Mouse (Mus musculus) limb, embryonic 12.5 days (tissue): ENCODE results near the gene Ap1s1. TPM values are rescaled to one million over a fixed set of nuclear protein-coding genes. Genes with fewer than 3 reads are reported as not detected.

Source experiments
- ATAC-seq: fragments of 200-750 bp; cut with Nextera tagmentation; 2 replicates; pipeline ENCODE4 v1.8.0; 2017; ENCODE audit warnings: low read depth, moderate TSS enrichment; ENCODE audit not compliant: insufficient number of reproducible peaks, insufficient read depth, low FRiP score, low TSS enrichment
- H3K27ac ChIP-seq: fragments of 300-500 bp; sonication (generic); 2 replicates; pipeline ENCODE4 v1.5.1; 2016; ENCODE audit warnings: mild to moderate bottlenecking, moderate library complexity
- H3K27me3 ChIP-seq: fragments of 300-500 bp; sonication (generic); 2 replicates; pipeline ENCODE4 v1.6.1; 2016; ENCODE audit warnings: mild to moderate bottlenecking, moderate library complexity
- H3K36me3 ChIP-seq: fragments of 300-500 bp; sonication (generic); 2 replicates; pipeline ENCODE4 v1.6.1; 2016; ENCODE audit warnings: mild to moderate bottlenecking, moderate library complexity
- H3K4me1 ChIP-seq: fragments of 300-500 bp; sonication (generic); replicated peaks from 2 replicates; pipeline ENCODE4 v1.6.1; 2016
- H3K4me2 ChIP-seq: fragments of 300-500 bp; sonication (generic); 2 replicates; pipeline ENCODE4 v1.6.1; 2016; ENCODE audit warnings: mild to moderate bottlenecking, moderate library complexity
- H3K4me3 ChIP-seq: fragments of 300-500 bp; sonication (generic); replicated peaks from 2 replicates; pipeline ENCODE4 v1.5.1; 2016; ENCODE audit warnings: mild to moderate bottlenecking
- H3K9ac ChIP-seq: fragments of 300-500 bp; sonication (generic); replicated peaks from 2 replicates; pipeline ENCODE4 v1.6.1; 2016; ENCODE audit warnings: mild to moderate bottlenecking, moderate library complexity
- H3K9me3 ChIP-seq: fragments of 300-500 bp; sonication (generic); 2 replicates; pipeline ENCODE4 v1.6.1; 2016; ENCODE audit warnings: mild to moderate bottlenecking, moderate library complexity
- WGBS: fragments of 180-500 bp; shearing (Covaris S2); methylation state at CpG from one replicate; pipeline ENCODE4 v1.1.7; 2016; 5-methylcytosine and 5-hydroxymethylcytosine counted together
- polyA plus RNA-seq: library from polyadenylated mRNA; unstranded; fragments of >200 nt; fragmentation: Nextera tagmentation; extraction: Ambion mirVana; gene quantifications from 2 replicates; pipeline ENCODE4 v1.2.1, GENCODE M21; 2016

Ap1s1 gene
- polyA plus RNA-seq: 150 and 153 TPM in 2 replicates

DNA sequence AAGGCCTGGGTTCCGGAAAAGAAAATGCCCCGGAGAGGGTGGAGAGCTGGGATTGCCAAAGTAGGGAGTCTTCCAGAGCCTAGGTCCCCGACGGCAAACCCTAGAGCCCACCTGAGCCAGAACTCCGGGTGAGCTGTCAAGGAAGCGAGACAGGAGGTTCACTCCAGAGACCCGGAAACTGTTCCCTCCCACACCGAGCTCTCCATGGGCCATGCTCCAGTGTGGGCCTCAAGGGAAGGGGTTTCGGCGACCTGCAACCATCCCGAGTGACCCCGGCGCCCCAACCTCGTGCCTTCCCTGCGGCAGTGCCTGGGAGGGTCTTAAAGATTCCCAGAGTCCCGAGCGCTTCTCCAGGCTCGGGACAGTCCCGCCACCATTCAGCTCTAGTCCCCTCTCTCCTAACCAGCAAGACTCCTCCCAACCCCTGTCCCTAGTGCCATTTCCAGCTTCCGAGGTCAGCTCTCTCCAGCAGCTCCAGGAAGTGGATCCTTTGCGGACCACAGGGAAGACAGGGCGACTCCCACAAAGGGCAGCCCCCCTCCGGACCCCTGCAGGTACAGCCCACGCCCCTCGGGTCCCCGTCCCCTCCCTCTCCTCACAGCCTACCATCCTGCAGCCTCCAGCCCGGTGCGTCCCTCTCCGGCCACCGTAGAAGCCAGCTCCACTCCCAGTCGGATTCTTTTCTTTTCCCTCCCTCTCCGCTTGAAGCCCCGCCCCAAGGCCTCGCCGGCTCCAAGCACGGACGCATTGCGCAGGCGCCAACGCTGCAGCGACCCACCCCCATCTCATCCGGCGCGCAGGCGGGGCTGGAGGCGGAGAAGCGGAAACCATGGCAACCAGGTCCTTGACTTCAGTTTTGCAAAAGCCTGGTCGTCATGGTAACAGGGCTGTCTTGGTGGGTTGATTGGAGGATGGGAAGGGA, at the start of gene Ap1s1:
Ap1s1 (minus strand) TSS at position 734 of the 922 bp plus-strand sequence.
- Histone ChIP-seq H3K4me2 (peak within 1 kb of the TSS; percentile 74), H3K27ac (peak within 1 kb of the TSS; percentile 72; the same call in 1 of the 2 replicates), H3K9ac (peak within 1 kb of the TSS; percentile 82), H3K4me3 (peak within 1 kb of the TSS; percentile 69), H3K36me3 (peaks cover 19% of the 10 kb centered on the region), H3K27me3 (0 out of 2 replicates have a peak, but pooled peaks cover 5% of the 10 kb centered on the region), H3K9me3 (no peaks in the 10 kb centered on the region), H3K4me1 (peaks cover 14% of the 10 kb centered on the region)
- peak; percentile 94 for ATAC-seq
- WGBS: under 1% methylated on average over 48 of the region's 48 CpGs

DNA sequence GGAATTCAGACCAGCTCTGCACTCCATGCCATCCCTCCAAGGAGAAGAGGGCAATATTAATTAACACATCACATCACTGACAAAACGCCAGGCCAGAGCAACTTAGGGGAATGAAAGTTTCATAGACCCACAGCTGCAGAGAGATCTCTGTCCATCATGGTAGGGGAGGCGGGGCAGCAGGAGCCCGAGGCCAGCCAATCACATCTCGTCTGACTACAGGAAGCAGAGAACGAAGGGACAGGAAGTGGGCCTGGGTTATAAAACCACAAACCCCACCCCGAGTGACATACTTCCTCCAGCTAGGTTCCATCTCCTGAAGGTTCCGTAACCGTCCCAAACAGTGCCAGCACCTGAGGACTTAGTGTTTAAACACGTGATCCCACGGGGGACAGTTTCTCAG, 49.2 kb upstream of the Ap1s1 start:
- Histone ChIP-seq H3K9ac (no peak overlapping the region), H3K4me2 (no peak overlapping the region), H3K36me3 (no peaks in the 10 kb centered on the region), H3K27me3 (no peaks in the 10 kb centered on the region), H3K9me3 (0 out of 2 replicates have a peak, but pooled peaks cover 4% of the 10 kb centered on the region), H3K27ac (no peak overlapping the region), H3K4me1 (0 out of 2 replicates have a peak, but pooled peaks cover 4% of the 10 kb centered on the region), H3K4me3 (no peak overlapping the region)
- WGBS: 84% methylated on average over 10 of the region's 10 CpGs
- no peak for ATAC-seq

DNA sequence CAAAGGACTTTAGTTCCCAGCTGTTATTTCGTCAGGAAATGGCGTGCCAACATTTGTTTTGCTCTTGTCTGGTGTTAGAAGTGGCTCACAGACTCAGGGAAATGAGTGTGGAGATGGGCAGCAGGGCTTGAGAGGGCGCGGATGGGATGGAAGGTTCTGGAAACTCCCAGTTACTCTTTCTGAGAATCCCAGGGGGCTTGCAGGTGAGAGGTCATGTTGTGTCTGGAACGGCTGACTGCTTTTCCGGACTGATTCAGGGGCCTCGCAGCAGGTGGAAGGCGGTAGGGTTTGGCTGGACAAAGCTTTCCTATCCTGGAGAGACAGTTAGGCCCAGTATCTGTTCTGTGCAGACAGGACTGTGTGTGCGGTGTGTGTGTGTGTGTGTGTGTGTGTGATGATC, 47.8 kb upstream of the Ap1s1 start:
- Histone ChIP-seq H3K9ac (no peak overlapping the region), H3K4me2 (no peak overlapping the region), H3K27ac (no peak overlapping the region), H3K36me3 (no peaks in the 10 kb centered on the region), H3K27me3 (no peaks in the 10 kb centered on the region), H3K9me3 (0 out of 2 replicates have a peak, but pooled peaks cover 4% of the 10 kb centered on the region), H3K4me3 (no peak overlapping the region), H3K4me1 (0 out of 2 replicates have a peak, but pooled peaks cover 4% of the 10 kb centered on the region)
- no peak for ATAC-seq
- 79% methylated on average over 9 of the region's 9 CpGs for WGBS

DNA sequence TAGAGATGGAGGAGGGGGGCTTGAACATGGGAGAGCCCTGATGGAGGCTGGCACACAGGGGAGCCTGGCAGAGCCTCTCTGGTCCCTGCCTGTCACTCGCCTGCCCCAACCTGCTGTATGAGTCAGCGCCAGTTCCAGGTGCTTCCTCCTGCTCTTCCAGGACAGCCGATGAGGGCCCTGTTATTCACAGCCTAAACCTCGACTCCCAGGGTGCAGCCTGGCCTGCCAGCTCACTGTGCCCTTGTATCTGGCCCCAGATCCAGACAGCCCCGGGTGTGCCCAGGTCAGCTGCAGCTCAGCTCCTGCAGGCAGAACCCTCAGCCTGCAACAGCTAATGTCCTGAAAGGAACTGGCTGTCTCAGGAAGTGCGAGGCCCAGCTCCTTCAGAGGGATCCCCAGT, 45.6 kb upstream of the Ap1s1 start:
- no peak for ATAC-seq

DNA sequence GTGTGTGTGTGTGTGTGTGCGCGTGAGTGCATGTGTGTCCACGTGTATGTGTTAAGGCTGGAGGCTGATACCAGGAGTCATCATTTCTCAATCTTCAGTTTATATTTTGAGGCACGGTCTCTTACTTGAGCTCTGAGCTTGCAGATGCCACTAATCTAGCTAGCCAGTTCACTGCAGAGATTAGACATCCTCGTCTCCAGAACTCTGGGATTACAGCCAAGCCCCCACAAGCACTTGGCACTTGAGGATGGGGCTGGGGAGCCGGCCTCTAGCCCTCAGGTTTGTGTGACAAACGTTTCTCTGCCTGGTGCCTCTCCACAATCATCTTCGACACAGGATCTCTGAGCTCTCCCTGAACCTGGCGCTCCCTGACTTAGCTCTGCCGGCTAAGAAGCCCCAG, 44.9 kb upstream of the Ap1s1 start:
- H3K36me3 ChIP-seq: no peaks in the 10 kb centered on the region
- 0 out of 2 replicates have a peak, but pooled peaks cover 3% of the 10 kb centered on the region for H3K9me3 ChIP-seq
- H3K4me3 ChIP-seq: no peak overlapping the region
- no peak overlapping the region for H3K9ac ChIP-seq
- no peaks in the 10 kb centered on the region for H3K27me3 ChIP-seq
- WGBS: 73% methylated on average over 10 of the region's 10 CpGs
- ATAC-seq: no peak
- no peak overlapping the region for H3K27ac ChIP-seq
- no peak overlapping the region for H3K4me2 ChIP-seq
- 0 out of 2 replicates have a peak, but pooled peaks cover 4% of the 10 kb centered on the region for H3K4me1 ChIP-seq

More for the DNA sequence above, 45.6 kb upstream of the Ap1s1 start:
- no peaks in the 10 kb centered on the region for H3K27me3 ChIP-seq
- no peaks in the 10 kb centered on the region for H3K36me3 ChIP-seq
- 0 out of 2 replicates have a peak, but pooled peaks cover 4% of the 10 kb centered on the region for H3K4me1 ChIP-seq
- H3K27ac ChIP-seq: 0 out of 2 replicates have a peak overlapping the region, but pooled peaks have one; percentile 31
- H3K9ac ChIP-seq: peak overlapping the region; percentile 42; the same call in 1 of the 2 replicates
- H3K4me2 ChIP-seq: no peak overlapping the region
- no peak overlapping the region for H3K4me3 ChIP-seq
- H3K9me3 ChIP-seq: 0 out of 2 replicates have a peak, but pooled peaks cover 2% of the 10 kb centered on the region
- 62% methylated on average over 6 of the region's 6 CpGs for WGBS

DNA sequence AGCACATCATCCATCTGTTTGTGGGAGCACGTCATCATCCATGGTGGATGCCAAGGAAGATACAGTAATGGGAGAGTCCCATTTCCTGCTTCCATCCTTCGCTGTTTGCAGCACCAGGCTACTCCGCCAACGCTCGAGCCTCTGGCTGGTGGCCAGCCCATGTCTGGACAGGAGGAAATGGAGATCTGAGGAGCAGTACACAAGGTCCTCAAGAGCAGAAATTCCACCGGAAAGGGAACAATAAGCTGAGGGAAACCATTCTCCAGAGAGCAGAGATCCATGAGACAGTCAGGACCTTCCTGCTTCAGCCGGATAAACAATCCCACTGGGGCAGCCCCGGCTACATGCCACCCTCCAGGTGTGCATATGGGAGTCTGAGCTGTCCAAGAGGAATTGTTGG, 41.5 kb upstream of the Ap1s1 start:
- 0 out of 2 replicates have a peak, but pooled peaks cover 3% of the 10 kb centered on the region for H3K9me3 ChIP-seq
- 93% methylated on average over 8 of the region's 8 CpGs for WGBS

DNA sequence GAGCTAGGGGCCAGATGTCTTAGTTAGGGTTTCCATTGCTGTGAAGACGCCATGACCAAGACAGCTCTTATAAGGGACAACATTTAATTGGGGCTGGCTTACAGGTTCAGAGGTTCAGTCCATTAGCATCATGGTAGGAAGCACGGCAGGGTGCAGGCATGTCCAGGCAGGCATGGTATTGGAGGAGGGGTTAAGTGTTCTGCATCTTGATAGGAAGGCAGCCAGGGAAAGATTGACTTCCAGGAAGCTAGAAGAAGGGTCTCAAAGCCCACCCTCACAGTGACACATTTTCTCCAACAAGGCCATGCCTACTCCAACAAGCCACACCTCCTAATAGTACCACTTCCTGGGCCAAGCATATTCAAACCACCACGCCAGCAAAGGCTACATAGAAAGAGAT, 39.8 kb upstream of the Ap1s1 start:
- no peaks in the 10 kb centered on the region for H3K36me3 ChIP-seq
- no peaks in the 10 kb centered on the region for H3K27me3 ChIP-seq
- 0 out of 2 replicates have a peak, but pooled peaks cover 7% of the 10 kb centered on the region for H3K9me3 ChIP-seq
- no peak overlapping the region for H3K9ac ChIP-seq
- H3K4me2 ChIP-seq: no peak overlapping the region
- H3K4me1 ChIP-seq: no peaks in the 10 kb centered on the region
- H3K4me3 ChIP-seq: no peak overlapping the region
- 80% methylated on average over 3 of the region's 3 CpGs for WGBS
- ATAC-seq: no peak
- H3K27ac ChIP-seq: no peak overlapping the region

More for the DNA sequence above, 41.5 kb upstream of the Ap1s1 start:
- no peak overlapping the region for H3K4me3 ChIP-seq
- no peak for ATAC-seq
- no peak overlapping the region for H3K27ac ChIP-seq
- 0 out of 2 replicates have a peak, but pooled peaks cover 4% of the 10 kb centered on the region for H3K4me1 ChIP-seq
- H3K36me3 ChIP-seq: no peaks in the 10 kb centered on the region
- no peak overlapping the region for H3K4me2 ChIP-seq
- no peak overlapping the region for H3K9ac ChIP-seq
- no peaks in the 10 kb centered on the region for H3K27me3 ChIP-seq

DNA sequence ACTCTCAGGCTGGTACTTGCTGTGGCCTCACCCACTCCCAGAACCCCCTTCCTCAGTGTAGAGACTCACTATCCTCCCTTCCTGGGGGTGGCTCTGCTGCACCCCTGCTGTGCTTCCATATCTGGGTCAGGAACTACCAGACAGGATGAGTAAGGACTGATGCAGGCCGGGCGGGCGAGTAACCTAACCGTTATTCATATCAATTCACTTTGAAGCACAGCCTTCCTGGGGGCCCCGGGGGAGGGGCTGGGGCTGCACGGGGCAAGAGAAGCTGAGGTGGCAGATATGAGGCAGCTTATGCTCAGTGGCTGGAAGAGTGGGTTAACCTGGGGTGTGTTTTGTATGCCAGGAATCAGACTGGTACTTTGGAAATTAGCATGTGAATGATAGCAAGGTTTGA, 39.1 kb upstream of the Ap1s1 start:
- Histone ChIP-seq H3K27me3 (no peaks in the 10 kb centered on the region), H3K4me3 (no peak overlapping the region), H3K4me1 (no peaks in the 10 kb centered on the region), H3K36me3 (no peaks in the 10 kb centered on the region), H3K4me2 (no peak overlapping the region), H3K27ac (no peak overlapping the region), H3K9me3 (0 out of 2 replicates have a peak, but pooled peaks cover 7% of the 10 kb centered on the region), H3K9ac (no peak overlapping the region)
- no peak for ATAC-seq
- 78% methylated on average over 6 of the region's 6 CpGs for WGBS

DNA sequence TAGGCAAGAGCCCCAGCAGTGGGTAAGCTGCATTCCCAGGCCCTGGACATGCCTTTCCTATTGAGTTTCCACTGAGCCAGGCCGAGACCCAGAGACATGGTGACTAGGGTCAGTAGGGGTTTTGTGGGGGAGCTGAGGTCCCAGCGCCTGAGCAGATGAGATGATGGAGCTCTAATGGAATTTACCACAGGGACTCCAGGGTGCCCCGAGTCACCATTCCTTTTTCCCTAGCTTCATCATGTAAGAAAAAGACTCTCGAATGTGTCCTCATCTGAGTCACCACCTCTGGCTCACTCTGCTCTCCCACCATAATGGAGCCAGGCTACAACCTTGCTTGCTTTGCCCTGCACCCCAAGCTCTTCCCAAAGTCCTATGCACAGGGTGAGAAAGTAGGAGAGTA, 37.1 kb upstream of the Ap1s1 start:
- no peaks in the 10 kb centered on the region for H3K27me3 ChIP-seq
- 0 out of 2 replicates have a peak, but pooled peaks cover 7% of the 10 kb centered on the region for H3K9me3 ChIP-seq
- WGBS: 79% methylated on average over 4 of the region's 4 CpGs
- H3K4me2 ChIP-seq: no peak overlapping the region
- no peak for ATAC-seq
- no peaks in the 10 kb centered on the region for H3K36me3 ChIP-seq
- H3K9ac ChIP-seq: no peak overlapping the region
- H3K27ac ChIP-seq: no peak overlapping the region
- no peak overlapping the region for H3K4me3 ChIP-seq
- H3K4me1 ChIP-seq: 0 out of 2 replicates have a peak, but pooled peaks cover 6% of the 10 kb centered on the region

DNA sequence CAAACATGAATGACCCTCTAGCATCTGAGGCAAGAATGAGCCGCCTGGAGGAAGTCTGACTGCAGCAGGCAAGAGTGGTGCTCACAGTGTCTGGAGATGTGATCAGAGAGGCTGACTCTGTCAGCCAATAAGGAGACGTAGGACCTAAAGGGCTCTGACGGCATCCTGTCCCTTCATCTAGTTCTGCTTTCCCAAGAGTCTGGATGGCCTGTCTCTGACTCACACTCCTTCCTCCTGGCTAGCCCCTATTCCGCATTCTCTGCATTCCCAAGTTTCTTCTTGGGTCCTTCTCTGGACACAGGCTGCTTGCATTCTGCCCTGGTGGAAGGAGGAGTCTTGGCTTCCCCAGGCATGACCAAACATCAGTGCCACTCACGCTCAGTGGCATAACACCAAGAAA, 33.9 kb upstream of the Ap1s1 start:
- 41% methylated on average over 5 of the region's 5 CpGs for WGBS
- H3K27me3 ChIP-seq: no peaks in the 10 kb centered on the region
- 0 out of 2 replicates have a peak, but pooled peaks cover 4% of the 10 kb centered on the region for H3K9me3 ChIP-seq
- H3K4me1 ChIP-seq: 0 out of 2 replicates have a peak, but pooled peaks cover 6% of the 10 kb centered on the region
- H3K36me3 ChIP-seq: no peaks in the 10 kb centered on the region
- no peak overlapping the region for H3K27ac ChIP-seq
- ATAC-seq: no peak
- 0 out of 2 replicates have a peak overlapping the region, but pooled peaks have one; percentile 23 for H3K9ac ChIP-seq
- H3K4me2 ChIP-seq: no peak overlapping the region
- no peak overlapping the region for H3K4me3 ChIP-seq

DNA sequence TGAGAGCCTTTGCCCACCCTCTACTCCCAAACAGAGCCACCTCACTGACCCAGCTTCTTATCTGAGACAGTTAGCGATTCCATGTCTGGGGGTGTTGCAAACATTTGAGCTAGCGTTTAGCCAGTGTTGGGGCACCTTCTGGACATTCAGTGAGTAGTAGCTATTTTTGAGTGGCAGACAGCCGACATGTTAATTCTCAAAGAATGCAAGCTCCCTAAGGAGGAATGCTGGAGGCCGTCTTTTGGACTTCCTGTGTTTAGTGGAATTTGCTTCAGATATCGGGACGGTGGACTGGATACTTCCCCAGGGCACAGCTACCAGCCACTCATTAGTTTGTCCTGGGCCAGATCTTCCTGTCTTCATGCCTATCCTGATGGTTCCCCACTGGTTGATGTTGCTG, 32.7 kb upstream of the Ap1s1 start:
- no peak overlapping the region for H3K9ac ChIP-seq
- ATAC-seq: no peak
- WGBS: 53% methylated on average over 6 of the region's 6 CpGs
- no peak overlapping the region for H3K27ac ChIP-seq
- H3K4me3 ChIP-seq: no peak overlapping the region
- 0 out of 2 replicates have a peak, but pooled peaks cover 4% of the 10 kb centered on the region for H3K9me3 ChIP-seq
- H3K27me3 ChIP-seq: no peaks in the 10 kb centered on the region
- H3K4me2 ChIP-seq: no peak overlapping the region
- H3K4me1 ChIP-seq: 0 out of 2 replicates have a peak, but pooled peaks cover 12% of the 10 kb centered on the region
- no peaks in the 10 kb centered on the region for H3K36me3 ChIP-seq
